Mouse (Mus musculus): ENCODE measurements around the gene Copa. TPM values are rescaled to one million over a fixed set of nuclear protein-coding genes. Genes with fewer than 3 reads are reported as not detected.

Copa gene
- polyA plus RNA-seq, 1 experiment from 2014 or later: 238 TPM

GRCm38 (mm10) chr1:172071556-172071955 lies 10.8 kb upstream of the Copa start:
- WGBS: 77% methylated on average over 4 of the region's 4 CpGs
- Histone ChIP-seq H3K4me2 (ENCODE audit: low read depth, low read length) (no peak overlapping the region), H3K36me3 (ENCODE audit: control insufficient read depth, insufficient read depth, low read length) (peaks cover 53% of the 10 kb centered on the region), H3K27me3 (ENCODE audit: control insufficient read depth, insufficient read depth, low read length) (no peaks in the 10 kb centered on the region), H3K4me3 (replicated peaks; ENCODE audit: low read length) (no peak overlapping the region), H3K4me1 (ENCODE audit: control insufficient read depth, insufficient read depth, low read length) (no peaks in the 10 kb centered on the region), H3K9ac (ENCODE audit: low read length) (no peak overlapping the region), H3K9me3 (replicated peaks; ENCODE audit: control insufficient read depth, low read length) (no peaks in the 10 kb centered on the region), H3K27ac (ENCODE audit: low read length) (no peak overlapping the region)
- ATAC-seq (ENCODE audit: insufficient read depth, low FRiP score): no peak

DNA sequence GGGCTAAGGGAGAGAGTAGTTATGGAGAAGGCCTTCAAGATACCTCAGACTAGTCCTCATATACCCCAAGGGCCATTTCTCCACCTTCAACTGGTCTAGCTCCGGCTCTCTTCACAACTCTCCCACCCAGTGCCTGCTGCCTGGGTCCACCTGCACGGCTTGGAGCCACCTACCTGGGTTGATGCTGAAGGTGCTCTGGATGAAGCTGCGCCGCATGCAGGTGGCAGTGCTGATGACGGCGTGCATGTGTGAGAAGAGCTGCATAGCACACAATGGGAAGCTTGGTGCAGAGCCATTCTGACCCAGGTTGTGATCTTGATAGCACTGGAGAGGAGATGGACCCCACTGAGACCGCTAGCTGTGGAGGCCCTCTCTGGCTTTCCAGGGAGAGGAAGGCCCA lies 9.7 kb upstream of the Copa start:
- WGBS: 90% methylated on average over 7 of the region's 7 CpGs
- Histone ChIP-seq H3K36me3 (ENCODE audit: control insufficient read depth, insufficient read depth, low read length) (peaks cover 50% of the 10 kb centered on the region), H3K4me3 (replicated peaks; ENCODE audit: low read length) (no peak overlapping the region), H3K4me2 (ENCODE audit: low read depth, low read length) (no peak overlapping the region), H3K27me3 (ENCODE audit: control insufficient read depth, insufficient read depth, low read length) (no peaks in the 10 kb centered on the region), H3K9ac (ENCODE audit: low read length) (no peak overlapping the region), H3K9me3 (replicated peaks; ENCODE audit: control insufficient read depth, low read length) (no peaks in the 10 kb centered on the region), H3K4me1 (ENCODE audit: control insufficient read depth, insufficient read depth, low read length) (no peaks in the 10 kb centered on the region), H3K27ac (ENCODE audit: low read length) (no peak overlapping the region)
- ATAC-seq (ENCODE audit: insufficient read depth, low FRiP score): no peak

GRCm38 (mm10) chr1:172077981-172078380 lies 4.3 kb upstream of the Copa start:
- Histone ChIP-seq H3K9me3 (replicated peaks; ENCODE audit: control insufficient read depth, low read length) (no peaks in the 10 kb centered on the region), H3K4me2 (ENCODE audit: low read depth, low read length) (no peak overlapping the region), H3K4me3 (replicated peaks; ENCODE audit: low read length) (no peak overlapping the region), H3K27me3 (ENCODE audit: control insufficient read depth, insufficient read depth, low read length) (no peaks in the 10 kb centered on the region), H3K4me1 (ENCODE audit: control insufficient read depth, insufficient read depth, low read length) (no peaks in the 10 kb centered on the region), H3K9ac (ENCODE audit: low read length) (no peak overlapping the region), H3K36me3 (ENCODE audit: control insufficient read depth, insufficient read depth, low read length) (peaks cover 21% of the 10 kb centered on the region), H3K27ac (ENCODE audit: low read length) (no peak overlapping the region)
- ATAC-seq (ENCODE audit: insufficient read depth, low FRiP score): no peak
- WGBS: 70% methylated on average over 5 of the region's 5 CpGs

GRCm38 (mm10) chr1:172082899-172083445 lies 643 bp downstream of the Copa start:
- Histone ChIP-seq H3K27ac (ENCODE audit: low read length) (peak overlapping the region; percentile 82), H3K9me3 (replicated peaks; ENCODE audit: control insufficient read depth, low read length) (no peaks in the 10 kb centered on the region), H3K36me3 (ENCODE audit: control insufficient read depth, insufficient read depth, low read length) (peaks cover 5% of the 10 kb centered on the region; the same call in 1 of the 2 replicates), H3K4me1 (ENCODE audit: control insufficient read depth, insufficient read depth, low read length) (peaks cover 9% of the 10 kb centered on the region), H3K4me3 (replicated peaks; ENCODE audit: low read length) (peak overlapping the region; percentile 76), H3K4me2 (ENCODE audit: low read depth, low read length) (peak overlapping the region; percentile 65), H3K9ac (ENCODE audit: low read length) (peak overlapping the region; percentile 91), H3K27me3 (ENCODE audit: control insufficient read depth, insufficient read depth, low read length) (no peaks in the 10 kb centered on the region)
- ATAC-seq (ENCODE audit: insufficient read depth, low FRiP score): peak; percentile 75
- under 1% methylated on average over 24 of the region's 24 CpGs for WGBS

- 75% methylated on average over 3 of the region's 3 CpGs for WGBS
- H3K4me3 ChIP-seq (replicated peaks; ENCODE audit: low read length): no peak overlapping the region
- peaks cover 24% of the 10 kb centered on the region for H3K36me3 ChIP-seq (ENCODE audit: control insufficient read depth, insufficient read depth, low read length)
- no peaks in the 10 kb centered on the region for H3K27me3 ChIP-seq (ENCODE audit: control insufficient read depth, insufficient read depth, low read length)
- no peak overlapping the region for H3K4me2 ChIP-seq (ENCODE audit: low read depth, low read length)
- no peaks in the 10 kb centered on the region for H3K9me3 ChIP-seq (replicated peaks; ENCODE audit: control insufficient read depth, low read length)
- H3K4me1 ChIP-seq (ENCODE audit: control insufficient read depth, insufficient read depth, low read length): no peaks in the 10 kb centered on the region
- no peak overlapping the region for H3K27ac ChIP-seq (ENCODE audit: low read length)
- H3K9ac ChIP-seq (ENCODE audit: low read length): no peak overlapping the region
- ATAC-seq (ENCODE audit: insufficient read depth, low FRiP score): no peak
These were observed 11.2 kb downstream of the Copa start for GRCm38 (mm10) chr1:172093522-172093921.

DNA sequence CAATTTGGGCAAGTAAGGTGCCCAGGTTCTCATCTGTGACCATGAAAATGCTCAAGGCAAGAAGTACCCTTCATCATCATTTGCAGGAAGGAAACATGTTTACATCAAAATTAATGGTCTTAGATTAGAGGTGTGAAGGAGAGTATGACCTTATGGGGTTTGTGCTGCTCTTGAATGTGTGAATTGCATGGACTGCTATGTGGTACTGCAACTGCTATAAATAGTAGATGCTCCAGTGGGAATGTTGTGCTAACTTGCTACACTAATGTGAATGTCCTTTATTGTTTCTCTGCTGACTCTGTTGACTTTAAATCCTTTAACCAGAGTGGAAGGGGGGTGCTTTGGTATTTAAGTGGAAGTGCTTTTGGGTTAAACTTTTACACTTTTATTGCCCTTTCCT lies 12.0 kb downstream of the Copa start:
- Histone ChIP-seq H3K27me3 (ENCODE audit: control insufficient read depth, insufficient read depth, low read length) (no peaks in the 10 kb centered on the region), H3K4me1 (ENCODE audit: control insufficient read depth, insufficient read depth, low read length) (no peaks in the 10 kb centered on the region), H3K9me3 (replicated peaks; ENCODE audit: control insufficient read depth, low read length) (no peaks in the 10 kb centered on the region), H3K9ac (ENCODE audit: low read length) (no peak overlapping the region), H3K36me3 (ENCODE audit: control insufficient read depth, insufficient read depth, low read length) (peaks cover 26% of the 10 kb centered on the region), H3K4me2 (ENCODE audit: low read depth, low read length) (no peak overlapping the region), H3K4me3 (replicated peaks; ENCODE audit: low read length) (no peak overlapping the region), H3K27ac (ENCODE audit: low read length) (no peak overlapping the region)
- no peak for ATAC-seq (ENCODE audit: insufficient read depth, low FRiP score)

GRCm38 (mm10) chr1:172095202-172095601 lies 12.9 kb downstream of the Copa start:
- no peak overlapping the region for H3K27ac ChIP-seq (ENCODE audit: low read length)
- 69% methylated on average over 6 of the region's 6 CpGs for WGBS
- ATAC-seq (ENCODE audit: insufficient read depth, low FRiP score): no peak
- peaks cover 29% of the 10 kb centered on the region for H3K36me3 ChIP-seq (ENCODE audit: control insufficient read depth, insufficient read depth, low read length)
- no peaks in the 10 kb centered on the region for H3K4me1 ChIP-seq (ENCODE audit: control insufficient read depth, insufficient read depth, low read length)
- no peaks in the 10 kb centered on the region for H3K27me3 ChIP-seq (ENCODE audit: control insufficient read depth, insufficient read depth, low read length)
- H3K9ac ChIP-seq (ENCODE audit: low read length): no peak overlapping the region
- H3K9me3 ChIP-seq (replicated peaks; ENCODE audit: control insufficient read depth, low read length): no peaks in the 10 kb centered on the region
- H3K4me3 ChIP-seq (replicated peaks; ENCODE audit: low read length): no peak overlapping the region
- H3K4me2 ChIP-seq (ENCODE audit: low read depth, low read length): no peak overlapping the region

DNA sequence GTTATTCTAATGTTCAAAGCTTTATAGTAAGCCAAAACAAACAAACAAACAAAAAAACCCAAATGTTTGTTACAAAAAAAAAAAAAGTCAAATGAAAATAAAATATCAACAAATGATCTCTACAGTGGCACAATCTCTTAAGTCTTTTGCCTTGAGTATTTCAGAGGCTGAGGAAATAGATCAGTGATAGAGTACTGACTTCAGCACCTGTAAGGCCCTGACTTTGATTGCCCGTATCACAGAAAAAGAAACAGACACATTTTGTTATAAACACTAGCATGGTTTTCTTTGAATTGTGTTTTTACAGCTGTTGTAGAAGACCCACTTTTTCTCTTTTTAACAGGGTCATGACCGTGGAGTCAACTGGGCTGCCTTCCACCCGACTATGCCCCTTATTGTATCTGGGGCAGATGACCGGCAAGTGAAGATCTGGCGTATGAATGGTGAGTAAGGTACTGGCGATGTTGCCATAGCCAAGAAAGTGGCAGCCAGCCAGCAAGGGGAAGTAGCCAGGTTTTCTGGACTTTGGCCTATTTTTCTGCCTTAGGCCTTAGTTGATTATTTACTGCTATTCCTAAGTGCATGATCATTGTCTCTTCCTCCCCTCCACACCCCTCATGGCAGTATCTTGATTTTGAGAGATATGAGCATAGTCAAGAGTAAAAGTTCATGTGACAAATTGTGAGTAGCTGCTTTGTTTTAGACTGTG lies 17.1 kb downstream of the Copa start:
- Histone ChIP-seq H3K27ac (ENCODE audit: low read length) (no peak overlapping the region), H3K9ac (ENCODE audit: low read length) (no peak overlapping the region), H3K4me3 (replicated peaks; ENCODE audit: low read length) (no peak overlapping the region), H3K27me3 (ENCODE audit: control insufficient read depth, insufficient read depth, low read length) (no peaks in the 10 kb centered on the region), H3K9me3 (replicated peaks; ENCODE audit: control insufficient read depth, low read length) (no peaks in the 10 kb centered on the region), H3K4me2 (ENCODE audit: low read depth, low read length) (no peak overlapping the region), H3K4me1 (ENCODE audit: control insufficient read depth, insufficient read depth, low read length) (no peaks in the 10 kb centered on the region), H3K36me3 (ENCODE audit: control insufficient read depth, insufficient read depth, low read length) (peaks cover 33% of the 10 kb centered on the region)
- no peak for ATAC-seq (ENCODE audit: insufficient read depth, low FRiP score)
- 78% methylated on average over 6 of the region's 6 CpGs for WGBS

DNA sequence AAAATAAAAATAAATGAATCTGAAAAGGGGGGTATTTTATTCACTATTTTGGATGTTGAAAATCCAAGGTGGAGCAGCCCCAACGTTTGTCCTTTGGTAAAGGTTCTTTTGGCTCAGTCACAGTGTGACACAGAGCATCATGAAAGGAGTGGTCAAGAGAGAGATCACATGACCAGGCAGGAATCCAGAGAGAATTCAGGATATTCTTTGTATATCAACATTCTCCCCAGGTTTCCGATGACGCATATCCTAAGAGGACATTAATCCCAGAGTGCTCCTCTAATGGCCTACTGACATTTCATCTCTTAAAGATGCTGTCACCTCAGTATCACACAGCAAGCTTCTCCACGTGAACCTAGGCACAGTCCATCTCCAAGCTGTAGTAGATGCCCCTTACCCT lies 21.3 kb downstream of the Copa start:
- H3K4me1 ChIP-seq (ENCODE audit: control insufficient read depth, insufficient read depth, low read length): no peaks in the 10 kb centered on the region
- no peak overlapping the region for H3K9ac ChIP-seq (ENCODE audit: low read length)
- no peak for ATAC-seq (ENCODE audit: insufficient read depth, low FRiP score)
- 76% methylated on average over 4 of the region's 4 CpGs for WGBS
- no peaks in the 10 kb centered on the region for H3K27me3 ChIP-seq (ENCODE audit: control insufficient read depth, insufficient read depth, low read length)
- no peak overlapping the region for H3K4me2 ChIP-seq (ENCODE audit: low read depth, low read length)
- peaks cover 47% of the 10 kb centered on the region for H3K36me3 ChIP-seq (ENCODE audit: control insufficient read depth, insufficient read depth, low read length)
- no peaks in the 10 kb centered on the region for H3K9me3 ChIP-seq (replicated peaks; ENCODE audit: control insufficient read depth, low read length)
- H3K27ac ChIP-seq (ENCODE audit: low read length): no peak overlapping the region
- H3K4me3 ChIP-seq (replicated peaks; ENCODE audit: low read length): no peak overlapping the region
